Mouse (Mus musculus) MEL (cell line): Measurements from ENCODE around the gene Trim37.

Experiments
- BHLHE40 ChIP-seq: IDR thresholded peaks from 2 replicates; pipeline ENCODE4 v1.6.1; 2012; ENCODE audit warnings: low read depth, mild to moderate bottlenecking, inconsistent platforms, low read length, improper control_type of control experiment, borderline replicate concordance
- CHD1 ChIP-seq: IDR thresholded peaks from 2 replicates; pipeline ENCODE4 v1.6.1; 2012; ENCODE audit warnings: low read depth, mild to moderate bottlenecking, inconsistent platforms, low read length, improper control_type of control experiment
- CTCF ChIP-seq, 3 experiments: IDR thresholded peaks in 2 of 3; conservative IDR thresholded peaks in 1 of 3; 2 replicates each; pipeline ENCODE4 v1.5.1; 2011 to 2012; ENCODE audit warnings: low read length in 3 of 3, low read depth in 2 of 3, mild to moderate bottlenecking in 2 of 3, improper control_type of control experiment in 1 of 3, inconsistent platforms in 1 of 3, mixed read lengths in 1 of 3, moderate library complexity in 1 of 3; ENCODE audit not compliant: control insufficient read depth in 1 of 3, insufficient read depth in 1 of 3, poor library complexity in 1 of 3, severe bottlenecking in 1 of 3
- ETS1 ChIP-seq: IDR thresholded peaks from 2 replicates; pipeline ENCODE4 v1.6.1; 2012; ENCODE audit warnings: low read depth, mild to moderate bottlenecking, inconsistent platforms, low read length, improper control_type of control experiment, moderate library complexity
- GATA1 ChIP-seq: IDR thresholded peaks from 2 replicates; pipeline ENCODE4 v1.6.1; 2011; ENCODE audit warnings: low read depth, low read length, improper control_type of control experiment
- MAX ChIP-seq: IDR thresholded peaks from 2 replicates; pipeline ENCODE4 v1.6.1; 2011; ENCODE audit warnings: low read length, improper control_type of control experiment
- MEF2A ChIP-seq: IDR thresholded peaks from 2 replicates; pipeline ENCODE4 v1.6.1; 2014; ENCODE audit warnings: low read depth, mild to moderate bottlenecking, inconsistent platforms, low read length, improper control_type of control experiment; ENCODE audit not compliant: poor library complexity, insufficient replicate concordance, severe bottlenecking; ENCODE audit errors: extremely low read depth
- POLR2A ChIP-seq, 2 experiments: IDR thresholded peaks; 2 replicates each; pipeline ENCODE4 v1.6.1; 2011 to 2012; ENCODE audit warnings: low read length in 2 of 2, mild to moderate bottlenecking in 2 of 2, control low read depth in 1 of 2, improper control_type of control experiment in 1 of 2, low read depth in 1 of 2, moderate library complexity in 1 of 2; ENCODE audit not compliant: control insufficient read depth in 1 of 2, insufficient read depth in 1 of 2, poor library complexity in 1 of 2
- SIN3A ChIP-seq: IDR thresholded peaks from 2 replicates; pipeline ENCODE4 v1.6.1; 2012; ENCODE audit warnings: low read length, improper control_type of control experiment, inconsistent platforms
- SMC3 ChIP-seq: IDR thresholded peaks from 2 replicates; pipeline ENCODE4 v1.6.1; 2011; ENCODE audit warnings: low read depth, low read length, improper control_type of control experiment
- USF1 ChIP-seq: IDR thresholded peaks from 2 replicates; pipeline ENCODE4 v1.6.1; 2014; ENCODE audit warnings: low read depth, mild to moderate bottlenecking, inconsistent platforms, low read length, improper control_type of control experiment, moderate library complexity
- USF2 ChIP-seq, 2 experiments: IDR thresholded peaks; 2 replicates each; pipeline ENCODE4 v1.6.1; 2011 to 2012; ENCODE audit warnings: improper control_type of control experiment in 2 of 2, low read length in 2 of 2, borderline replicate concordance in 1 of 2, inconsistent platforms in 1 of 2, low read depth in 1 of 2, mild to moderate bottlenecking in 1 of 2; ENCODE audit not compliant: insufficient read depth in 1 of 2
- ZMIZ1 ChIP-seq: IDR thresholded peaks from 2 replicates; pipeline ENCODE4 v1.6.1; 2012; ENCODE audit warnings: low read depth, mild to moderate bottlenecking, inconsistent platforms, low read length, improper control_type of control experiment, moderate library complexity
- ZNF384 ChIP-seq: IDR thresholded peaks from 2 replicates; pipeline ENCODE4 v1.6.1; 2012; ENCODE audit warnings: low read depth, mild to moderate bottlenecking, inconsistent platforms, low read length, improper control_type of control experiment

DNA sequence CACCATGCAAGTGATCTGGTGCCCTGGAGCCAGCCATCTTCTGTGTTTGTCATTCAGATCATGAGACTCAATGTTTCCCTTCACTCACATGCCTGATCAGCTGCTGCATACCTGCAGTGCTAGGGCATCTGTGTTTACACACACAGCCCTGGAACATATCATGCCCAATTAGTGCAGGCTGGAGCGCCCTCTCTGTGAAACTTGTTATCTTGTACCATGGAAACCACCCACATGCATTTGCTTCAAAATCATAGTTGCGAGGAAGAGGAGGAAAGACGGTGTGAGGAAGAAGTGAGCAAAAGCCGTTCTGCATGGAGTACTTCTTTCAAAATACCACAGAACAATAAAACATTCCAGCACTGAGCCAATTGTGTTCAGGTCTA is 113.9 kb downstream of the Trim37 start:
- TF ChIP-seq USF2 (IDR thresholded peaks at IDR 0.05; ENCODE audit: borderline replicate concordance in 1 of 2, insufficient read depth in 1 of 2, low read depth in 1 of 2, low read length in 2 of 2), result no peak
- no peak for TF ChIP-seq CTCF (IDR thresholded peaks at IDR 0.05 in 2 of 3, conservative IDR thresholded peaks at IDR 0.05 in 1 of 3; ENCODE audit: control insufficient read depth in 1 of 3, insufficient read depth in 1 of 3, low read depth in 2 of 3, low read length in 3 of 3, poor library complexity in 1 of 3, severe bottlenecking in 1 of 3)
- no peak for TF ChIP-seq POLR2A (IDR thresholded peaks at IDR 0.05; ENCODE audit: control insufficient read depth in 1 of 2, insufficient read depth in 1 of 2, low read depth in 1 of 2, low read length in 2 of 2, poor library complexity in 1 of 2)
- no peak for TF ChIP-seq ZNF384
- TF ChIP-seq BHLHE40, result no peak
- no peak for TF ChIP-seq USF1
- no peak for TF ChIP-seq ETS1
- TF ChIP-seq MAX, result no peak
- TF ChIP-seq CHD1, result no peak
- TF ChIP-seq GATA1, result no peak
- no peak for TF ChIP-seq ZMIZ1
- no peak for TF ChIP-seq SMC3
- no peak for TF ChIP-seq SIN3A
- TF ChIP-seq MEF2A, result no peak
